Comparison of ENCODE assay signal across 24 mouse cellular contexts in genomic region chr3:154852281-154852680, GRCm38 (mm10).
"Had no signal": no experiment of that assay in that cellular context is flagged by ENCODE, and none has a peak within 500 bp of the region (broad histone marks: within the 10 kb centered on the region; RNA-seq: fewer than 3 reads in every experiment).

No protein-coding gene starts in this region.

- H3K36me3 ChIP-seq: kidney, embryonic 15.5 days; limb, embryonic 10.5 days; limb, embryonic 13.5 days; liver, embryonic 12.5 days; liver, embryonic 15.5 days; lung, embryonic 15.5 days; midbrain, embryonic 12.5 days; neural tube, embryonic 12.5 days had no signal

- DNase-seq: kidney, adult 11 months; kidney, adult 8-10 months; kidney, postnatal 10 days; kidney, postnatal 36 days; liver; lung, adult 18-20 months; lung, postnatal 10 days; lung, postnatal 36 days; right cerebral cortex, adult 18-20 months; right cerebral cortex, postnatal 14 days; right cerebral cortex, postnatal 4 days; thymus, adult 2 months; thymus, postnatal 14 days; thymus, postnatal 4 days had no signal

- H3K9me3 ChIP-seq: kidney, embryonic 15.5 days; limb, embryonic 10.5 days; limb, embryonic 13.5 days; liver, embryonic 12.5 days; liver, embryonic 15.5 days; lung, embryonic 15.5 days; midbrain, embryonic 12.5 days; neural tube, embryonic 12.5 days had no signal

- H3K9ac ChIP-seq: kidney, embryonic 15.5 days; limb, embryonic 13.5 days; liver, embryonic 12.5 days; liver, embryonic 15.5 days; lung, embryonic 15.5 days; midbrain, embryonic 12.5 days; neural tube, embryonic 12.5 days had no signal

- H3K4me2 ChIP-seq: kidney, embryonic 15.5 days; limb, embryonic 13.5 days; liver, embryonic 12.5 days; liver, embryonic 15.5 days; lung, embryonic 15.5 days; midbrain, embryonic 12.5 days; neural tube, embryonic 12.5 days had no signal

- H3K27ac ChIP-seq: kidney, embryonic 15.5 days; limb, embryonic 10.5 days; limb, embryonic 13.5 days; liver, embryonic 12.5 days; liver, embryonic 15.5 days; lung, embryonic 15.5 days; midbrain, embryonic 12.5 days; neural tube, embryonic 12.5 days; stomach, postnatal 0 days had no signal

- ATAC-seq: liver, embryonic 12.5 days had no signal

- H3K27me3 ChIP-seq: kidney, embryonic 15.5 days; limb, embryonic 13.5 days; liver, embryonic 12.5 days; liver, embryonic 15.5 days; lung, embryonic 15.5 days; megakaryocyte, embryonic 14.5 days; midbrain, embryonic 12.5 days; neural tube, embryonic 12.5 days had no signal

- H3K4me1 ChIP-seq: kidney, embryonic 15.5 days; limb, embryonic 10.5 days; limb, embryonic 13.5 days; liver, embryonic 12.5 days; liver, embryonic 15.5 days; lung, embryonic 15.5 days; megakaryocyte, embryonic 14.5 days; neural tube, embryonic 12.5 days had no signal

- H3K4me3 ChIP-seq: kidney, embryonic 15.5 days; limb, embryonic 10.5 days; limb, embryonic 13.5 days; liver, embryonic 12.5 days; liver, embryonic 15.5 days; lung, embryonic 15.5 days; megakaryocyte, embryonic 14.5 days; midbrain, embryonic 12.5 days; neural tube, embryonic 12.5 days had no signal
